Mouse (Mus musculus) midbrain, embryonic 10.5 days (tissue): ENCODE results near the gene Rarb. TPM values are rescaled to one million over a fixed set of nuclear protein-coding genes. Genes with fewer than 3 reads are reported as not detected.
"Not testable (repeated sequence)": the region's sequence is repeated elsewhere in the genome, so short reads cannot be mapped to it uniquely, and the experiment has no call there.

ENCODE experiments used
- DNase-seq: peaks from one replicate; pipeline ENCODE4 v3.0.0-alpha.2; 2017; ENCODE audit warnings: low spot score
- H3K27ac ChIP-seq: fragments of 300-500 bp; sonication (generic); replicated peaks from 2 replicates; pipeline ENCODE4 v1.5.1; 2016; ENCODE audit warnings: mild to moderate bottlenecking
- H3K27me3 ChIP-seq: fragments of 300-500 bp; sonication (generic); 2 replicates; pipeline ENCODE4 v1.6.1; 2016; ENCODE audit warnings: low read depth, mild to moderate bottlenecking; ENCODE audit not compliant: poor library complexity, severe bottlenecking
- H3K36me3 ChIP-seq: fragments of 300-500 bp; sonication (generic); 2 replicates; pipeline ENCODE4 v1.6.1; 2016; ENCODE audit warnings: mild to moderate bottlenecking, moderate library complexity
- H3K4me1 ChIP-seq: fragments of 300-500 bp; sonication (generic); 2 replicates; pipeline ENCODE4 v1.6.1; 2016
- H3K4me3 ChIP-seq: fragments of 300-500 bp; sonication (generic); 2 replicates; pipeline ENCODE4 v1.5.1; 2016; ENCODE audit warnings: mild to moderate bottlenecking, moderate library complexity
- H3K9me3 ChIP-seq: fragments of 300-500 bp; sonication (generic); replicated peaks from 2 replicates; pipeline ENCODE4 v1.6.1; 2016; ENCODE audit warnings: mild to moderate bottlenecking
- WGBS: fragments of 180-500 bp; shearing (Covaris S2); methylation state at CpG from one replicate; pipeline ENCODE4 v1.1.7; 2016; 5-methylcytosine and 5-hydroxymethylcytosine counted together
- polyA plus RNA-seq: library from polyadenylated mRNA; unstranded; fragments of >200 nt; fragmentation: Nextera tagmentation; extraction: Ambion mirVana; gene quantifications from 2 replicates; pipeline ENCODE4 v1.2.1, GENCODE M21; 2016

Rarb gene
- polyA plus RNA-seq, 1 experiment from 2014 or later, result 10.7 TPM

- H3K27me3 ChIP-seq, result no peaks in the 10 kb centered on the region
- H3K4me1 ChIP-seq, result no peaks in the 10 kb centered on the region
- H3K4me3 ChIP-seq, result no peak overlapping the region
- H3K27ac ChIP-seq, result no peak overlapping the region
- H3K9me3 ChIP-seq, result no peaks in the 10 kb centered on the region
- no peak for DNase-seq
- H3K36me3 ChIP-seq, result no peaks in the 10 kb centered on the region
These were observed 56.2 kb downstream of the Rarb start for GRCm38 (mm10) chr14:16762773-16763172.

GRCm38 (mm10) chr14:16758773-16759434, 60.1 kb downstream of the Rarb start:
- DNase-seq, result no peak
- no peaks in the 10 kb centered on the region for H3K36me3 ChIP-seq
- H3K9me3 ChIP-seq, result no peaks in the 10 kb centered on the region
- no peak overlapping the region for H3K27ac ChIP-seq
- H3K27me3 ChIP-seq, result no peaks in the 10 kb centered on the region
- H3K4me3 ChIP-seq, result no peak overlapping the region
- H3K4me1 ChIP-seq, result no peaks in the 10 kb centered on the region
- 77% methylated on average over 6 of the region's 6 CpGs for WGBS

GRCm38 (mm10) chr14:16755601-16756000, 63.4 kb downstream of the Rarb start:
- 80% methylated on average over 1 of the region's 1 CpGs for WGBS
- H3K27me3 ChIP-seq, H3K36me3 ChIP-seq, DNase-seq, H3K4me3 ChIP-seq, H3K9me3 ChIP-seq, H3K27ac ChIP-seq, H3K4me1 ChIP-seq: not testable (repeated sequence)

GRCm38 (mm10) chr14:16752648-16753047, 66.3 kb downstream of the Rarb start:
- no peak overlapping the region for H3K4me3 ChIP-seq
- no peaks in the 10 kb centered on the region for H3K4me1 ChIP-seq
- H3K36me3 ChIP-seq, result no peaks in the 10 kb centered on the region
- DNase-seq, result no peak
- H3K27ac ChIP-seq, result no peak overlapping the region
- 87% methylated on average over 1 of the region's 1 CpGs for WGBS
- no peaks in the 10 kb centered on the region for H3K27me3 ChIP-seq
- no peaks in the 10 kb centered on the region for H3K9me3 ChIP-seq

- Histone ChIP-seq H3K27me3 (no peaks in the 10 kb centered on the region), H3K36me3 (no peaks in the 10 kb centered on the region), H3K4me3 (no peak overlapping the region), H3K4me1 (no peaks in the 10 kb centered on the region), H3K27ac (no peak overlapping the region), H3K9me3 (no peaks in the 10 kb centered on the region)
- 80% methylated on average over 2 of the region's 2 CpGs for WGBS
- no peak for DNase-seq
These were observed 71.9 kb downstream of the Rarb start for GRCm38 (mm10) chr14:16746982-16747578.

GRCm38 (mm10) chr14:16740982-16741739, 77.8 kb downstream of the Rarb start:
- no peaks in the 10 kb centered on the region for H3K36me3 ChIP-seq
- H3K27ac ChIP-seq, result no peak overlapping the region
- H3K4me3 ChIP-seq, result no peak overlapping the region
- DNase-seq, result no peak
- WGBS, result 79% methylated on average over 13 of the region's 13 CpGs
- H3K27me3 ChIP-seq, result peaks cover 4% of the 10 kb centered on the region
- no peaks in the 10 kb centered on the region for H3K9me3 ChIP-seq
- no peaks in the 10 kb centered on the region for H3K4me1 ChIP-seq

- Histone ChIP-seq H3K9me3 (no peaks in the 10 kb centered on the region), H3K4me1 (peaks cover 23% of the 10 kb centered on the region), H3K27me3 (peaks cover 13% of the 10 kb centered on the region), H3K4me3 (no peak overlapping the region), H3K27ac (no peak overlapping the region), H3K36me3 (no peaks in the 10 kb centered on the region)
- WGBS, result 93% methylated on average over 1 of the region's 1 CpGs
- no peak for DNase-seq
These were observed 80.4 kb downstream of the Rarb start for GRCm38 (mm10) chr14:16738538-16738937.

GRCm38 (mm10) chr14:16737781-16738180, 81.2 kb downstream of the Rarb start:
- Histone ChIP-seq H3K27me3 (peaks cover 13% of the 10 kb centered on the region), H3K4me3 (no peak overlapping the region), H3K36me3 (no peaks in the 10 kb centered on the region), H3K9me3 (no peaks in the 10 kb centered on the region), H3K27ac (no peak overlapping the region), H3K4me1 (peaks cover 31% of the 10 kb centered on the region)
- no peak for DNase-seq
- 89% methylated on average over 1 of the region's 1 CpGs for WGBS

- Histone ChIP-seq H3K4me1 (peaks cover 36% of the 10 kb centered on the region), H3K27ac (no peak overlapping the region), H3K4me3 (no peak overlapping the region), H3K27me3 (peaks cover 34% of the 10 kb centered on the region), H3K36me3 (no peaks in the 10 kb centered on the region), H3K9me3 (no peaks in the 10 kb centered on the region)
- WGBS, result 45% methylated on average over 4 of the region's 4 CpGs
- DNase-seq, result no peak
These were observed 83.5 kb downstream of the Rarb start for GRCm38 (mm10) chr14:16735331-16736012.

- H3K9me3 ChIP-seq, result no peaks in the 10 kb centered on the region
- DNase-seq, result peak; percentile 36
- 35% methylated on average over 9 of the region's 9 CpGs for WGBS
- no peak overlapping the region for H3K4me3 ChIP-seq
- peaks cover 36% of the 10 kb centered on the region for H3K27me3 ChIP-seq
- peaks cover 36% of the 10 kb centered on the region for H3K4me1 ChIP-seq
- H3K36me3 ChIP-seq, result no peaks in the 10 kb centered on the region
- peak overlapping the region; percentile 13; the same call in 1 of the 2 replicates for H3K27ac ChIP-seq
These were observed 85.2 kb downstream of the Rarb start for GRCm38 (mm10) chr14:16733595-16734298.

- DNase-seq, result no peak
- no peak overlapping the region for H3K4me3 ChIP-seq
- no peak overlapping the region for H3K27ac ChIP-seq
- H3K9me3 ChIP-seq, result no peaks in the 10 kb centered on the region
- WGBS, result 82% methylated on average over 2 of the region's 2 CpGs
- peaks cover 36% of the 10 kb centered on the region for H3K4me1 ChIP-seq
- no peaks in the 10 kb centered on the region for H3K36me3 ChIP-seq
- peaks cover 36% of the 10 kb centered on the region for H3K27me3 ChIP-seq
These were observed 86.9 kb downstream of the Rarb start for GRCm38 (mm10) chr14:16732054-16732453.

GRCm38 (mm10) chr14:16728175-16728838, 90.6 kb downstream of the Rarb start:
- no peak for DNase-seq
- 93% methylated on average over 2 of the region's 2 CpGs for WGBS
- Histone ChIP-seq H3K36me3 (no peaks in the 10 kb centered on the region), H3K4me3 (no peak overlapping the region), H3K27ac (no peak overlapping the region), H3K9me3 (no peaks in the 10 kb centered on the region), H3K4me1 (peaks cover 10% of the 10 kb centered on the region), H3K27me3 (peaks cover 22% of the 10 kb centered on the region)
